Mouse (Mus musculus): ENCODE data around the gene Insl5. TPM values are rescaled to one million over a fixed set of nuclear protein-coding genes. Genes with fewer than 3 reads are reported as not detected.

Gene Insl5
- polyA plus RNA-seq, 1 experiment from 2014 or later = not detected

- no peaks in the 10 kb centered on the region for H3K4me1 ChIP-seq (ENCODE audit: control insufficient read depth, low read depth, low read length)
- 33% methylated on average over 5 of the region's 5 CpGs for WGBS (ENCODE audit: insufficient replicate concordance)
- no peak for ATAC-seq (ENCODE audit: low read depth)
- no peaks in the 10 kb centered on the region for H3K27me3 ChIP-seq (ENCODE audit: control insufficient read depth, insufficient read depth, low read depth, low read length)
- no peaks in the 10 kb centered on the region for H3K36me3 ChIP-seq (ENCODE audit: control insufficient read depth, insufficient read depth)
- no peak overlapping the region for H3K4me2 ChIP-seq (ENCODE audit: low read depth, low read length)
- H3K4me3 ChIP-seq (ENCODE audit: low read depth, low read length) = no peak overlapping the region
- no peak overlapping the region for H3K27ac ChIP-seq (ENCODE audit: low read length)
- no peaks in the 10 kb centered on the region for H3K9me3 ChIP-seq (replicated peaks; ENCODE audit: control insufficient read depth, low read length)
- no peak overlapping the region for H3K9ac ChIP-seq (ENCODE audit: low read depth, low read length)
These were observed 55.5 kb downstream of the Insl5 start for GRCm38 (mm10) chr4:102971159-102971558.

GRCm38 (mm10) chr4:102969599-102969998, 57.0 kb downstream of the Insl5 start:
- Histone ChIP-seq H3K27ac (ENCODE audit: low read length) (no peak overlapping the region), H3K4me2 (ENCODE audit: low read depth, low read length) (no peak overlapping the region), H3K9ac (ENCODE audit: low read depth, low read length) (no peak overlapping the region), H3K4me1 (ENCODE audit: control insufficient read depth, low read depth, low read length) (no peaks in the 10 kb centered on the region), H3K4me3 (ENCODE audit: low read depth, low read length) (no peak overlapping the region), H3K27me3 (ENCODE audit: control insufficient read depth, insufficient read depth, low read depth, low read length) (no peaks in the 10 kb centered on the region), H3K36me3 (ENCODE audit: control insufficient read depth, insufficient read depth) (no peaks in the 10 kb centered on the region), H3K9me3 (replicated peaks; ENCODE audit: control insufficient read depth, low read length) (no peaks in the 10 kb centered on the region)
- 80% methylated on average over 5 of the region's 5 CpGs for WGBS (ENCODE audit: insufficient replicate concordance)
- ATAC-seq (ENCODE audit: low read depth) = no peak

Other genes starting within 250 kb of the Insl5 start
- gene Tctex1d1, start 48.2 kb downstream of the Insl5 start, polyA plus RNA-seq (2015; fragmentation: Nextera tagmentation; extraction: Ambion mirVana) = 0.11 and 0.13 TPM in 2 replicates
- 23.6 and 26.5 TPM in 2 replicates for gene Mier1, start 87.5 kb upstream of the Insl5 start, polyA plus RNA-seq (2015; fragmentation: Nextera tagmentation; extraction: Ambion mirVana)
- 0.31 and 0.48 TPM in 2 replicates for gene Wdr78, start 87.7 kb upstream of the Insl5 start, polyA plus RNA-seq (2015; fragmentation: Nextera tagmentation; extraction: Ambion mirVana)
- 3.9 and 4.2 TPM in 2 replicates for gene Slc35d1, start 188.3 kb upstream of the Insl5 start, polyA plus RNA-seq (2015; fragmentation: Nextera tagmentation; extraction: Ambion mirVana)